Mouse (Mus musculus) adrenal gland, adult 8-10 months (tissue): Measurements from ENCODE around the gene Sfxn4. TPM values are rescaled to one million over a fixed set of nuclear protein-coding genes. Genes with fewer than 3 reads are reported as not detected.

Experiments
- total RNA-seq, 4 experiments: library from RNA; stranded (reverse); gene quantifications; 2 replicates each; pipeline ENCODE4 v1.2.4; 2022

The Sfxn4 gene
- total RNA-seq, 4 experiments from 2014 or later = 6.7 to 12.5 (median 9.6) TPM

Other genes starting within 250 kb of the Sfxn4 start
- gene Nanos1, start 105.5 kb downstream of the Sfxn4 start, total RNA-seq = under 1 TPM; 0.59 to 0.87 (median 0.79) TPM
- 100 to 1,000 TPM; 131 to 179 (median 152) TPM for gene Eif3a, start 70.8 kb downstream of the Sfxn4 start, total RNA-seq
- 10 to 100 TPM; 37.1 to 45.6 (median 40.2) TPM for gene Fam45a, start 49.9 kb downstream of the Sfxn4 start, total RNA-seq
- gene Prdx3, start 13.1 kb upstream of the Sfxn4 start, total RNA-seq = 1,000 to 10,000 TPM in 1 of 4 experiments, 100 to 1,000 TPM in 3; 669 to 1,028 (median 803) TPM
- 10 to 100 TPM; 25.4 to 74.3 (median 41.9) TPM for gene Grk5, start 28.3 kb upstream of the Sfxn4 start, total RNA-seq